Mouse (Mus musculus) forebrain, embryonic 11.5 days (tissue): ENCODE data around the gene Tcf7l1. TPM values are rescaled to one million over a fixed set of nuclear protein-coding genes. Genes with fewer than 3 reads are reported as not detected.

ENCODE experiments used
- ATAC-seq: fragments of 200-750 bp; cut with Nextera tagmentation; replicated peaks from 2 replicates; pipeline ENCODE4 v1.8.0; 2017; ENCODE audit warnings: moderate TSS enrichment; ENCODE audit not compliant: low FRiP score
- DNase-seq: peaks from one replicate; pipeline ENCODE4 v3.0.0-alpha.2; 2017; ENCODE audit warnings: low spot score
- H3K27ac ChIP-seq: fragments of 300-500 bp; sonication (generic); 2 replicates; pipeline ENCODE4 v1.5.1; 2014; ENCODE audit warnings: low read depth, low read length
- H3K27me3 ChIP-seq: fragments of 300-500 bp; sonication (generic); 2 replicates; pipeline ENCODE4 v1.6.1; 2014; ENCODE audit warnings: mild to moderate bottlenecking, low read length, mixed read lengths; ENCODE audit not compliant: control insufficient read depth, insufficient read depth
- H3K36me3 ChIP-seq: fragments of 300-500 bp; sonication (generic); 2 replicates; pipeline ENCODE4 v1.6.1; 2014; ENCODE audit warnings: mild to moderate bottlenecking, low read length, moderate library complexity, mixed read lengths; ENCODE audit not compliant: control insufficient read depth, insufficient read depth
- H3K4me1 ChIP-seq: fragments of 300-500 bp; sonication (generic); replicated peaks from 2 replicates; pipeline ENCODE4 v1.6.1; 2014; ENCODE audit warnings: low read length, mixed read lengths; ENCODE audit not compliant: control insufficient read depth, insufficient read depth
- H3K4me2 ChIP-seq: fragments of 300-500 bp; sonication (generic); 2 replicates; pipeline ENCODE4 v1.6.1; 2014; ENCODE audit warnings: low read depth, mild to moderate bottlenecking, low read length, moderate library complexity, mixed read lengths; ENCODE audit not compliant: severe bottlenecking
- H3K4me3 ChIP-seq: fragments of 300-500 bp; sonication (generic); 2 replicates; pipeline ENCODE4 v1.5.1; 2014; ENCODE audit warnings: low read depth, low read length
- H3K9ac ChIP-seq: fragments of 300-500 bp; sonication (generic); 2 replicates; pipeline ENCODE4 v1.6.1; 2014; ENCODE audit warnings: low read length
- H3K9me3 ChIP-seq: fragments of 300-500 bp; sonication (generic); 2 replicates; pipeline ENCODE4 v1.6.1; 2016; ENCODE audit warnings: low read length, mixed read lengths; ENCODE audit not compliant: control insufficient read depth
- WGBS: fragments of 180-500 bp; shearing (Covaris S2); extraction: QIAGEN DNeasy Blood & Tissue Kit; methylation state at CpG from one replicate; pipeline ENCODE4 v1.1.7; 2014; 5-methylcytosine and 5-hydroxymethylcytosine counted together
- polyA plus RNA-seq: library from polyadenylated mRNA; unstranded; fragments of >200 nt; fragmentation: Nextera tagmentation; extraction: Ambion mirVana; gene quantifications from 2 replicates; pipeline ENCODE4 v1.2.1, GENCODE M21; 2014

Gene Tcf7l1
- polyA plus RNA-seq, 1 experiment from 2014 or later, result 33.3 TPM

DNA sequence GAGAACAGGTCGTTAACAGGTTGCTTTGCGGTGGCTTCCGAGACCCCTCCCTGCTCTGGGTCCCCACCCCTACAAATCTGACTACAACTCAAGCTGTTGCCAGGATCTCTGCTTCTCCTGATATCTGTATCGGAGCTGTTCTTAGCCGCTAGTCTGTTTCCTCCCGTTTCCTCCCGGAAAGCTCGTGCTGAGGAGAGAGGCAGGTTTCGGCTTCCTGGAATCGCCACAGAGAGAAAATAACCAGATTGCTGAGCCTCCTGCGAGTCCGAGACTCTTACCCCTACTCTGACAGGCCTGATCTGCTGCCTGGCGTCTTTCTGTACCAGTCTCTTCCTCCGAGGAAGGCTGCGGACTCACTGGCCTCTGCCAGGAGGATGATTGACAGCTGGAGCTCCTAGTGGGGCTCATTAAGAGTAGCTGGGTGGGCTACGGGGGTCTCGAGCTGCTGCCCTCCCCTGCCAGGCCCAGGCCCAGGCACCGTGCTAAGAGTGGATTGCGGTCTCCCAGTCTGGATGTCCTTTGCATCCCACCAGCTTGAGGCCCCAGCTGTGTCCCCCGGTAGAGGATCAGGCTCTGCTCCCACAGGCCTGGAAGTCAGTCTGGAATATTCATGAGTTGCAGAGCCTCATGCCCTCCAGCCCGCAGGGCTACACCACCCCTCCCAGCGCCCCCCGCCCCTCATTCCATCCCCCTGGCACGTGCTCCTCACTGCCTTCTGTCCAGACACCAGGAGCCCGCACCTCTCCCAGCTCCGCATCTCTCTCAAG is 36.1 kb upstream of the Tcf7l1 start:
- H3K27me3 ChIP-seq, result no peaks in the 10 kb centered on the region
- H3K9ac ChIP-seq, result peak overlapping the region; percentile 48
- H3K36me3 ChIP-seq, result no peaks in the 10 kb centered on the region
- peak; percentile 77 for ATAC-seq
- peak overlapping the region; percentile 15; the same call in 1 of the 2 replicates for H3K4me3 ChIP-seq
- H3K9me3 ChIP-seq, result no peaks in the 10 kb centered on the region
- 7% methylated on average over 26 of the region's 26 CpGs for WGBS
- H3K4me1 ChIP-seq, result peaks cover 7% of the 10 kb centered on the region; the same call in 1 of the 2 replicates
- H3K4me2 ChIP-seq, result peak overlapping the region; percentile 48
- no peak overlapping the region for H3K27ac ChIP-seq
- peak; percentile 67 for DNase-seq

- Histone ChIP-seq H3K36me3 (no peaks in the 10 kb centered on the region), H3K4me1 (no peaks in the 10 kb centered on the region), H3K9me3 (no peaks in the 10 kb centered on the region), H3K27ac (no peak overlapping the region), H3K4me2 (no peak overlapping the region), H3K4me3 (no peak overlapping the region), H3K9ac (no peak overlapping the region), H3K27me3 (no peaks in the 10 kb centered on the region)
- WGBS, result 83% methylated on average over 9 of the region's 9 CpGs
- ATAC-seq, result no peak
- DNase-seq, result no peak
These were observed 24.4 kb upstream of the Tcf7l1 start for GRCm38 (mm10) chr6:72813456-72813855.

DNA sequence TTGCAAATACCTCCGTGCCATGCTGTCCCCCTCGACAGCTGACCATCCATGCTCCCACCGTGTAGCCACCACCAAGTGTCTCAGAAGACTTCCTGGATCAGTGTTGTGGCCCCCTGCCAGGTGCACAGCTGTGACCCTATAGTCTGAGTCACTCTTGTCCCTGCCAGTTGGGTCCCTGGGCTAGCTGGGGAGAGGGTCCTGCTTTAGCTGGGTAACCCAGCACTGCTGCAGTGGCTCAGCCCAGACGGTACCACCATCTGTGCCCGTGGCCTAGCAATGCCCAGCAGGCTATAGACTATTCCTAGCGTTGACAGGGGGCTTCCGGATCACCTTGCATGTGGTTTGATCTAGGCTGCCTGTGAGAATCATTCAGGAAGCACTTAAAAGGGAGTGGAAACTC is 21.2 kb upstream of the Tcf7l1 start:
- Histone ChIP-seq H3K36me3 (no peaks in the 10 kb centered on the region), H3K4me2 (no peak overlapping the region), H3K9me3 (no peaks in the 10 kb centered on the region), H3K4me1 (no peaks in the 10 kb centered on the region), H3K27me3 (no peaks in the 10 kb centered on the region), H3K4me3 (no peak overlapping the region), H3K27ac (no peak overlapping the region), H3K9ac (no peak overlapping the region)
- ATAC-seq (no peak), DNase-seq (no peak)
- WGBS, result 92% methylated on average over 7 of the region's 7 CpGs

DNA sequence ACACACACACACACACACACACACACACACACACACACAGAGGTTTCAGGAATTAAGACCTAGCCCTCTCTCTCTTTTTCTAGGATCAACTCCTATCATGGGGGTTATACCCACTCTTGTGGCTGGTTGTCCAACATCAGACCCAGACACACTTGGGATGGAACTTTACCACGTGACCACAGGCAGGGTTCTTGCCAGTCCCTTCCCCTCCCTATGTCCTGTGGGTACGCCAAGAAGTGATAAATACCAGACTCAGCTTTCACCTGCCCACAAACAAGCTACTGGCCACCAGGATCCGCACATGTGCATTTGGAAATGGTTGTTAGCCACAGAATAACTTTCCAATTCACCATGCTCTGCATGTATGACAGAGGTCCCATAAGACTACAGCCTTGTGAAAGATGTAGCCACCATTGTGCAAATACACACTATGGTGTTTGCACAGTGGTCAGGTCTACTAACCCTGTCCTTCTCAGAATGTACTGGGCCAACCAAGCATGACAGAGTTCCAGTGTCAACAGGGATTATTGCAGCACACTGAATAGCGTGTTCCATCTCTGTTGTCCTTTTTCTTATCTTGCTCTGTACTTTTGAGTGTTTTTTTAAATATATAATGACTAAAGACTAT is 20.6 kb upstream of the Tcf7l1 start:
- no peak for ATAC-seq
- WGBS, result 84% methylated on average over 4 of the region's 4 CpGs

GRCm38 (mm10) chr6:72808342-72808741 is 19.3 kb upstream of the Tcf7l1 start:
- DNase-seq, result no peak
- 77% methylated on average over 3 of the region's 3 CpGs for WGBS
- H3K27me3 ChIP-seq, result no peaks in the 10 kb centered on the region
- no peak overlapping the region for H3K4me3 ChIP-seq
- H3K36me3 ChIP-seq, result no peaks in the 10 kb centered on the region
- H3K9me3 ChIP-seq, result no peaks in the 10 kb centered on the region
- H3K4me1 ChIP-seq, result no peaks in the 10 kb centered on the region
- no peak overlapping the region for H3K4me2 ChIP-seq
- ATAC-seq, result no peak
- no peak overlapping the region for H3K27ac ChIP-seq
- H3K9ac ChIP-seq, result no peak overlapping the region

More for the DNA sequence above, 20.6 kb upstream of the Tcf7l1 start:
- Histone ChIP-seq H3K27ac (no peak overlapping the region), H3K27me3 (no peaks in the 10 kb centered on the region), H3K9ac (no peak overlapping the region), H3K9me3 (no peaks in the 10 kb centered on the region), H3K4me1 (no peaks in the 10 kb centered on the region), H3K4me2 (no peak overlapping the region), H3K4me3 (no peak overlapping the region), H3K36me3 (no peaks in the 10 kb centered on the region)
- no peak for DNase-seq

DNA sequence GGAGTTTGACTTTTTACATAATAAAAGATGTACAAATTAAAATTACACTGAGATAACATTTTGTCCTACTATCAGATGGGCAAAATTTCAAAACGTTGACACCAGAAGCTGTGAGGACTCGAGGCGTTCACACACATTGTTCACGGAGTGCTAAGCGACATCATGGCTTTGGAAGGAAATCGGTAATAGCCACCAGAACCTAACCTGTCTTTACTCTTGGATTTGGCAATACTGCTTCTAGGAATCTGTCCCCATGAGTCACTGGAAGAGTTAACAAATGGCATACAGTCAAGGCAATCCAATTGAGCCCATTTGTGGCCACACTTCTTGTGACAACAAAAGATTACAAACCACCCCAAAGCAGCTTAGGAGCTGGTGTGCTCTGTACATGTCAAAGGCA is 14.6 kb upstream of the Tcf7l1 start:
- Histone ChIP-seq H3K27ac (no peak overlapping the region), H3K9me3 (no peaks in the 10 kb centered on the region), H3K4me3 (no peak overlapping the region), H3K4me2 (no peak overlapping the region), H3K36me3 (no peaks in the 10 kb centered on the region), H3K9ac (no peak overlapping the region), H3K27me3 (no peaks in the 10 kb centered on the region), H3K4me1 (no peaks in the 10 kb centered on the region)
- ATAC-seq, result no peak
- WGBS, result 91% methylated on average over 6 of the region's 6 CpGs
- no peak for DNase-seq

- Histone ChIP-seq H3K9me3 (no peaks in the 10 kb centered on the region), H3K4me1 (no peaks in the 10 kb centered on the region), H3K36me3 (no peaks in the 10 kb centered on the region), H3K27me3 (no peaks in the 10 kb centered on the region), H3K4me3 (no peak overlapping the region), H3K27ac (no peak overlapping the region), H3K4me2 (no peak overlapping the region), H3K9ac (no peak overlapping the region)
- DNase-seq (no peak), ATAC-seq (no peak)
- 87% methylated on average over 6 of the region's 6 CpGs for WGBS
These were observed 13.1 kb upstream of the Tcf7l1 start for GRCm38 (mm10) chr6:72802119-72802518.

- Histone ChIP-seq H3K4me1 (no peaks in the 10 kb centered on the region), H3K9me3 (no peaks in the 10 kb centered on the region), H3K27ac (no peak overlapping the region), H3K4me2 (no peak overlapping the region), H3K4me3 (no peak overlapping the region), H3K9ac (no peak overlapping the region), H3K36me3 (no peaks in the 10 kb centered on the region), H3K27me3 (no peaks in the 10 kb centered on the region)
- 44% methylated on average over 2 of the region's 2 CpGs for WGBS
- ATAC-seq (no peak), DNase-seq (no peak)
These were observed 11.6 kb upstream of the Tcf7l1 start for GRCm38 (mm10) chr6:72800641-72801040.

GRCm38 (mm10) chr6:72797763-72798162 is 8.7 kb upstream of the Tcf7l1 start:
- Histone ChIP-seq H3K36me3 (no peaks in the 10 kb centered on the region), H3K4me3 (no peak overlapping the region), H3K9me3 (no peaks in the 10 kb centered on the region), H3K27me3 (no peaks in the 10 kb centered on the region), H3K27ac (no peak overlapping the region), H3K4me1 (no peaks in the 10 kb centered on the region), H3K4me2 (no peak overlapping the region), H3K9ac (no peak overlapping the region)
- no peak for DNase-seq
- no peak for ATAC-seq
